Mouse (Mus musculus) heart, adult 9 months (tissue): ENCODE data around the gene Gm42674.
A peak's percentile ranks its signal among the peaks of the same experiment; 100 is the strongest.

Source experiments
- DNase-seq, 2 experiments: peaks; one replicate each; pipeline ENCODE4 v3.0.0; 2022; ENCODE audit warnings: low spot score in 2 of 2

Gm42674 gene

DNA sequence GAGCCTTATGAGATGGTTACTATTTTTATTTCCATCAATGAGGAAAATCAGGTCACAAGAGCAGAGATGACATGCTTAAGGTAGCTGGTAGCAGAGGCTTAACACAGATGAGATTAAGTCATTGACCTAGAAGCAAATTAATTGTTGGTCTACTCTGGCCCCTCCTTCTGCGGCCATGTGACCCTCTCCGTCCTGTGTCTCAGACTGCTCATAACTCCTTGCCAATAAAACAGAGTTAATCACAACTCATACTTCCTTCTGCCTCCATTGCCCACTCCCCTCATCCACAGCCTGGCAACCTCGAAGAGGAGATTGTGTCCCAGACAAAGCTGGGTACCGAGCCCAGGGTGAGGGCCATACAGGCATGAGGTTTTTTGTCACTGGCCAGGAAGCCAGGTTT, 3.5 kb upstream of the Gm42674 start:
- no peak for DNase-seq

DNA sequence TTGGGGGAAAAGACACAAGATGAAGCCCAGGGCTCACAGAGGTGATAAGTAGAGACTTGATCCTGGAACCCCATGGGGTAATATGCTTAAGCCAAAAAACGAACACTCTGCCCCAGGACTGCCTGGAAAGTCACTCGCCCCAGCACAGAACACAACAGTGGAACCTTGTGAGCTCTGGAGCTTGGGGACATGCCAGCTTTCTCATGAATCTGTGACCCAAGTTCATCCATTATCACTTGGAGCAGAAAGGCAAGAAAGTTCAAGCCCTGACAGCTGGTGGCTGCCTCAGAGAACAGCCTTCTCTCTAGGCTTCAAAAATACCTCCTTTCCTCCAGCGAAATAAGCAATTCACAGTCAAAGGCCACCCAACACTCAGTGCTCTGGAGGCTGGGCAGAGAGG, 2.3 kb upstream of the Gm42674 start:
- peak; percentile 56 to 66 for DNase-seq

DNA sequence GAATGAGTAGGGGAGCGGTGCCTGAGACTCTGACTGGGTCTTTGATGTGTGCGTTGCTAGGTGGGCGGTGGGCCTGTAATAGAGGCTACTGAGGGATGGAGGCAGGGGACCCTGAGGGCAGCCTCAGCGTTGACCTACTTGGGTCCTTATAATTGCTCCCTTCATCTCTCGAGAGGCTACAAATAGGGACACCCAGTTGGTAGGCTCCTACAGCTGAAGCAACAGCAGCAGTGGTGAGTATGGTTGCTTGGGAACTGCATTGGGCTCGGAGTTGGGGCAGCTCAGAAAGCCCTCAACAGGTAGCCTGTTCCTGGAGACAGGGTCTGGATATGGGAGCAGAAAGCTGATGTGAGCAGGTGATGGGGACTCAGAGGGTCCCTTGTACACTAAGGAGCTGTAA, 1.7 kb upstream of the Gm42674 start:
- DNase-seq = no peak

DNA sequence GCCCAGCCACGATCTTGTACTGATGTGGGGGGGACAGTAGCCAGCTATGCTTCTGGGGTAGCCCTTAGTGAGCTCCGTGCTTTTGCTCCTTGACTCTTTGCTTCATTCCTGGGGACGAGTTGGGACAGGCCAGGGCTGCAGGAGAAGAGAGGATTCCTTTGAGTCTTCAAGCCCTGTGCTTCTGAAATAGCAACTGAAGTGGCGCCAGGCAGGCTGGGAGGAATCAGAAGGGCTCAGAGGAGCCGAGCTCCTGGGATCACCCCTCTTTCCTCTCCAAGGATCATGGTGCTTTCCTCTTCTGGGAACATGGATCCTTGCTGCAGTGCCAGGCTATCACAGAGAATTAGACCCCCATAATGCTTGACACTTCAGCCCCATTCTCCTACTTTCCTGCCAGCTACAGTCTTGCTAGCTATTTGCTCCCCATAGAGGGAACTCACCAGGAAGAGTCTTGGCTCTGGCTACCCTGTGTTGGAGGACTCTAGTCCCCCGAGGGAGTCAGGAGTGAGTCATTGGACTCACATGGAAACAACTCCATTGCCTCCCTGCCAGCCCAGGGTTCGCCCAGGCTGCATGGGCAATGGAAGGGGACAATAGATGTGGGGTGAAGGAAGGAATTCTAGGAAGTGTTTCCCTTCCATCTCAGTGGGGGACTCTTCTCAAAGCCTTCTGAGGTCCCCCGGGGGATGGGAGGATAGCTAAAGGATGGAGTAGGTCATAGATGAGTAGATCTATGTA, 1.1 kb upstream of the Gm42674 start:
- DNase-seq = peak; percentile 65 to 76

DNA sequence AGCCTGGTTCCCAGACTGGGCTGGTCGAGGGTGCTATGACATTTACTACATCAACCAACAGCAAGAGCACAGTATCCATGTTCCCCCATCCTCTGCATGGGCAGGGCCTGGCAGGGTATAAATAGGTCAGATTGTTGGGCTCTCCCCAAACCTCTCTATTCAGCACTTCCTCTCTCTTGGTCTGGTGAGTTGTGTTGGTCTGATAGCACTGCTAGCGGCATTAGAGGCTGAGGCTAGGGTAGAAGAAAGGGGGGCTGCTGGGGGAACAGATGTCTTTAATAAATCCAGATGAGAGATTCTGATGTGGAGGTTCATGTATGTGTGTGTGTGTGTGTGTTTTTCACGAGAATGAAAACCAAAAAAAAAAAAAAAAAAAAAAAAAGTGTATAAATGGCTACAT, 1.9 kb downstream of the Gm42674 start, which contains the start of gene S100a4:
Gene S100a4 (plus strand): TSS at position 149 of the 400 bp plus-strand sequence.
- DNase-seq = peak in 1 of 2 experiments; percentile 63

DNA sequence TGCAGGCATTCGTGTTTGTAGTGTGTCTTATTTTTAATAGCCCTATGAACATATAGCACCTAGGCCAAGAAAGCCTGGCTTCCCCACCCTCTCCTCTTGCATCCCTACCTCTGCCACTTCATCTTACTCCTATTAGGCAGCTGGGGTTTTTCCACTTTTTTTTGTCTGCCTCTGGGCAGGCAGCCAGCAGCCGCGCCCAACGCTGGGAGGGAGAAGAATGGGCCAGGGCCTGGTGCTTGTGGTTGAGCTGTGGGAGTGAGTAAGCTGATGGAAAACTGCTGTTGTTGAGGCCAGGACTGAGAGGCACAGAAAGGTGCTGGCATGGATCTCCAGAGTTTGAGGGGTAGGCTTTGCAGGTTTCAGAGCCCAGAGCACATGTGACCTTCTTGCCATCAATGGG, 2.7 kb downstream of the Gm42674 start:
- peak; percentile 83 to 89 for DNase-seq

DNA sequence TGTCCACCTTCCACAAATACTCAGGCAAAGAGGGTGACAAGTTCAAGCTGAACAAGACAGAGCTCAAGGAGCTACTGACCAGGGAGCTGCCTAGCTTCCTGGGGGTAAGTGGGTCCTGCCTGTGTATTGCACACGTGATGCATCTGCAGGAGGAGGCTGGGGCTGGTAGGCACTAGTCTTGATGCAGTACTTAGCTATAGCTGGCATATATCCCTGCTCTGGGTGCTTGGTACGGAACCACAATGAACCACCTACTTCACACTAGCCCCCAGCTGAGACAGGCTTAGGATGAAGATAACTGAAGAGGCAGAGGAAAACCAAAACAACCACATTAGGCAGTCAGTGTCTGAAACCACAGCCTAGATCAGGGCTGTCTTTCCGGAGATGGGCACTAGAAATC, 3.3 kb downstream of the Gm42674 start:
- no peak for DNase-seq

DNA sequence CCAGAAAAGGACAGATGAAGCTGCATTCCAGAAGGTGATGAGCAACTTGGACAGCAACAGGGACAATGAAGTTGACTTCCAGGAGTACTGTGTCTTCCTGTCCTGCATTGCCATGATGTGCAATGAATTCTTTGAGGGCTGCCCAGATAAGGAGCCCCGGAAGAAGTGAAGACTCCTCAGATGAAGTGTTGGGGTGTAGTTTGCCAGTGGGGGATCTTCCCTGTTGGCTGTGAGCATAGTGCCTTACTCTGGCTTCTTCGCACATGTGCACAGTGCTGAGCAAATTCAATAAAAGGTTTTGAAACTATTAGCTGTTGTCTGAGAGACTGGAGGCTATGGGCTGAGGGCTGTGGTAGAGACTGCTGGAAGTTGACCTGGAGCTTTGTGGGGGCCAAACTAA, 4.0 kb downstream of the Gm42674 start:
- no peak for DNase-seq

DNA sequence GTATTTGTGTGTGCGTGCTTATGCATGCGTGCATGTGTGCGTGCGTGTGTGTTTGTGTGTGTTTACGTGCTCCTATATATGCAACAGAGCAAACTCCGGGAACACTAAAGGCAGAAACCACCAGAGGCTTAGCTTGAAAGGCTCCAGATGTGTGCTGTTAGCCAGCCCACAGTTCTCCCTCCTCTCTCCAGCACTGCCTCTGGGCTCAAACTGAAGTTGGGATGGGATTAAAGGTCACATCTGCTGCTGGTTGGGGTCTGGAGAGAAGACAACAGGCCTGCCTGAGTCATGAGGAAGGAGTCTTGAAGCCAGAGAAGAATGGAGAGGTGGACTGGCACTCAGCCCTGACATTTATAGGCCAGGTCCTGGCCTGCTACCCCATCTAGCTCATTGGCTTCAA, 4.5 kb downstream of the Gm42674 start:
- DNase-seq = peak; percentile 63 to 72

DNA sequence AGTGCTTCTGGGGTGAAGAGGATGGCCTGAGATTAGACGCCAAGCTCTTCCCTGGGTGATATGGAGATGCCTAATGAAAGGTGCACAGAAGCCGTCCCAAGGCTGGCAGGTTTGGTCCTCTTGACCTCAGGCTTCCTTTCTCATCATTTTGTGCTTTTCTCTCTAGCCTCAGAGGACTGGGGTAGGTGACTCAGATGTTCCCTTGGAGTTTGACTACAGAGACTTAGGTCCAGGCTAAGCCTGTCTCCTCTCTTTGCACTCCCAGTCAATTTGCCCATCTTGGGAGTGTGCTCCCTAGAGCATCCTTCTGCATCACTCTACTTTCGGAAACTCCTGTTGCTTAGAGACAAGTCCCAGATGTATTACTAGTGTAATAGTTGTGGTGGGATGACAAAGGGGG, 5.7 kb downstream of the Gm42674 start:
- DNase-seq = no peak

DNA sequence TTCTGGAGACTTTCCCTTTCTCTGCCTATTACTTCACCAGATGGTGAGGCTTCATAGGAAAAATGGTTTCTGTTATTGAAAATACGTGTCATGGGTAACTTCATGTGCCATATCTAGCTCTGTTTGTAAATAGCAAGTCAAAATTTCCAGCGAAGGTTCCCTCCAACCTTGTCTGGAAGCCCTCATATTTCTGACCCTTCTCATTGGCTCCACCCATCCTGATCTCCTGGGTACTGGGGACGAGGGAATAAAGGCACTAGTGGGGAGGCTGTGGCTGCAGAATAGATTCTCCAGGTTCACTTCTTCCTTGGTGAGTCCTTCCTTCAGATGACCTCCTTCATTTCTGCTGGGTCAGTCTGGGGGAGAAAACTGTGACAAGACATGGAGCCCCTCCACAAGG, 6.5 kb downstream of the Gm42674 start, which contains the start of gene S100a5:
Gene S100a5 (plus strand): TSS at position 301 of the 400 bp plus-strand sequence.
- DNase-seq = no peak

DNA sequence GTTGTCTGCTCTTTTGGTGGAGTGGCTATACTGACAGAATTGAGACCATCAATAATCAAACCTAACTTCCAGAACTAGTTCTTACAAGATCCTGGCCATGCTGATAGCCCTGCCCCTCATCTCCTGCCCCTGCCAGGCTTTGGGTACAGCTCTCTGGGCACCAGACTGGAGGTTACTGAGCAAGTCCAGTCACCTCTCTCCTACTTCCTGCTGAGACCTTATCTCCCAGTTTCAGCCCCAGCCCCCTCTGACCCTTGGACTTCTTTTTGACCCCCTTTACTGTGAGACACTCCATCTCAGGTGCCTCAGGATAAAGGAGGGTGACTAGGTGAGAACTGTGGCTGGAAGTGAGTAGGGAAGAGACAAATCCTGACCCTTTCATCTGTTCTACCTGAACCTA, 7.4 kb downstream of the Gm42674 start:
- no peak for DNase-seq

DNA sequence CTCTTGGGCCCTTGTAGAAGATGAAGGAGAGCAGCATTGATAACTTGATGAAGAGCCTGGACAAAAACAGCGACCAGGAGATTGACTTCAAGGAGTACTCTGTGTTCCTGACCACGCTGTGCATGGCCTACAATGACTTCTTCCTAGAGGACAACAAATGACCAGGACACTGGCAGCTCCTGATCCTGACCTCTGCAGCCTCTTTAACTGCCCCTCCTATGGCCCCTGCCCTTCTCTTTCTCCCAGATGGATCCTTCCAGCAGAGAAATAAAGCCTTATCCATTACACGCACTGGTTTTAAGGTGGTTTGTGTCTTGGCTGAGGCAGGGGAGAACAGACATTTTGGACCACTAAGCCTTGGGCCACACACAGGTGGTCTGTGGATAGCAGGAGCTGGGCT, 9.8 kb downstream of the Gm42674 start:
- DNase-seq = no peak

DNA sequence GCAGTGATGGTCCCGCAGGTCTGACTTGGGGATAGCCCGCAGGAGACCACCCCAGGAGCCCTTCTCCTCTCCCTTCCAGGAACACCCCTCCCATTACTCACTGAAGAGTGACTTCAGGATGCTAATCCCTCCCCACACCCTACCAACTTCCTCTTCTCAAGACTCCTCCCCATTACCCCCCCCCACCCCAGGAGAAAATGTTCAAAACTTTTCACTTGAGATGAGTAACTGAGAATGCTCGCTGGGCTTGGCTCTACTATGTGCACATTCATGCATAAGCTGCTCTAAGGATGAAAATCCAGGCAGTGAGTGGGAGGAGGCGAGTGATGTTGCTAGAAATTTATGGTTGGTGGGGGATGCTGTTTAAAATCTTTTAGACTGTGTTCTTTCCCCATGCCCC, 10.4 kb downstream of the Gm42674 start:
- no peak for DNase-seq

DNA sequence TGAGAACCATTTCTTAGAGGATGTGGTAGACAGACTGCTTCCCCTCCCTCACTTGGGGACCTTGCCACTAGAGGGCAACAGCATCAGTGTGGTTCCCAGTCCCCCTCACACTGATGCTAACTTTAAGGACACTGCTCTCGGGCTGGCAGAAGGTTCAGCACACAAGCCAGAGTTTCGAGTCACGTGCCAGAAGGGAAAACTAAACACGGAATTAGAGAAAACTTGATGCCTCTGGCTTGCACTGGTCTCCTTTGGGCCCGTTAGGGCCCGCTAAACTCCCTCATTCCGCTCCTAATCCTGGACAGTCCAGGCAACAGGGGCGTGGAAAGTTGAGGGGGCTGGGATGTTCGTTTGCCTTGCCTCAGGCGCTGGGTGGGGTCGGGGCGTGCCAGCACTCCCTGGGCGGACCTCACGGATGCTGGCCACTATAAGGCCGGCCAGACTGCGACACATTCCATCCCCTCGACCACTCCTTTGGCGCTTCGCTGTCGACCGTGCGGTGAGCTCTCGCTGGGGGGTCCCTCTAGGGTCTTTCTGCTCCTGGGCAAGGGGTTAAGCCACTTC, 11.1 kb downstream of the Gm42674 start, which contains the start of gene S100a6:
Gene S100a6 (plus strand): TSS at position 155 of the 564 bp plus-strand sequence.
- DNase-seq = peak; percentile 75 to 80

DNA sequence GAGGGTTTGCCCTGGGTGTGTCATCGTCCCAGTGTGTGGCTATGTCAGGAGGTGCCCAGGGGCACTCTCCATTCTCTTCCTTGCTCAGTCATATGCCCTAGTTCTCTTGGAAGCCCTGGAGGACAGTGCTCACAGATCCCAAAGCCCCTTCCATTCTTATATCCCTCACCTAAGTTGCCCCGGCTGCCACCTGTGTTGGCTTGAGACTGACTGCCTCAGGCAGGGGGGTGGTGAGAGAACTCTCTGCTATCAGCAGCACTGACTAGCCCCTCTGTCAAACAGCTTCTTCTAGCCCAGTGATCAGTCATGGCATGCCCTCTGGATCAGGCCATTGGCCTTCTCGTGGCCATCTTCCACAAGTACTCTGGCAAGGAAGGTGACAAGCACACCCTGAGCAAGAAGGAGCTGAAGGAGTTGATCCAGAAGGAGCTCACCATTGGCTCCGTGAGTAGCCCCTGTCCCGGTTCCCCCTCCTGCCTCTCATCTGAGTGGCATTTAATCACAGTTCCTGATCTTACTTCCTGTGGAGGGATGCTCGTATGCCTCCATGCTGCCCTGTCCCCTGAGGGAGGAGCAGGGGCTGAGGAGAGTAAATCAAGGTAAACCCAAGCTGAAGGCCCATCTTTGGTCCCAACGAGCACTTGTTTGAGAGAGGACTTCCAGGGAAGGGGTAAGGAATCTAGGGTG, 11.9 kb downstream of the Gm42674 start:
- DNase-seq = no peak

DNA sequence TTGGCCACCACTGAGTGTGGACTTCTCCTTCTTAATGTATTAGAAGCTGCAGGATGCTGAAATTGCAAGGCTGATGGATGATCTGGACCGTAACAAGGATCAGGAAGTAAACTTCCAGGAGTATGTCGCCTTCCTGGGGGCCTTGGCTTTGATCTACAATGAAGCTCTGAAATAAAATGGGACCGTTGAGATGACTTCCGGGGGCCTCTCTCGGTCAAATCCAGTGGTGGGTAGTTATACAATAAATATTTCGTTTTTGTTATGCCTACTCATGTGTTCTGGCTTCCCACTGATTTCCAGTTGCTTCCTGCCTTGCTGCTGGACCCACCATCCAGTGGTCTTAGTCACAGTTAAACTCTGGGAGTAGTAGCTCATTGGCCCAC, 12.4 kb downstream of the Gm42674 start:
- no peak for DNase-seq

DNA sequence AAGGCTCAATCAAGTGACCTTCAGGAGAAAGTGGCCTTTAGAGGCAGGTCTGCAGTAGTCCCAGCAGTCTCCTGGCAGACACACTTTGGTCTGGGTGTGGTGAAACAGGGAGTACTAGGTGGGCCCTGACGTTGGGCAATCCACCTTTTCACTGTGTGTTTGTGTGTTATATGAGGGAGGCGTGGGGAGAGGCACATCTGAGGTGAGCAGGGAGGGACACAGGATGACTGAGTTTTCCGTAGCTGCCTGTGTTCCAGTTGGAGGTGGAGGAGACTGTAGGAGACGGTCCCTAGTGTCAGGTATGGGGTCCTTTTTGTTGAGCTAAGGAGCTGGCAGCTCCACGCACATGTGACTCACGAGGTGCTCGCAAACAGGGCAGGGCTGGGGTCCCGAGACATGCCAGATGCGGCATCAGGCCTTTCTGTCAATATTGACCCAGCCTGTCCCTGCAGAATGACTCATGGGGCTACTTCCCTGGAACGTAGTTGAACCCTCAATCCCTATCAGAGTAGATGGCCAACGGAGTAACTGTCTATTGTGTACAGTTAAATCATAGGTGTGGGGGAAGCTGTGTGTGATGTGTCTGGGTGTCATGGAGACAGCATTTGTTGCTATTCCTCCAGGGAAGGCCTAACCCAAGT, 13.0 kb downstream of the Gm42674 start:
- DNase-seq = no peak

DNA sequence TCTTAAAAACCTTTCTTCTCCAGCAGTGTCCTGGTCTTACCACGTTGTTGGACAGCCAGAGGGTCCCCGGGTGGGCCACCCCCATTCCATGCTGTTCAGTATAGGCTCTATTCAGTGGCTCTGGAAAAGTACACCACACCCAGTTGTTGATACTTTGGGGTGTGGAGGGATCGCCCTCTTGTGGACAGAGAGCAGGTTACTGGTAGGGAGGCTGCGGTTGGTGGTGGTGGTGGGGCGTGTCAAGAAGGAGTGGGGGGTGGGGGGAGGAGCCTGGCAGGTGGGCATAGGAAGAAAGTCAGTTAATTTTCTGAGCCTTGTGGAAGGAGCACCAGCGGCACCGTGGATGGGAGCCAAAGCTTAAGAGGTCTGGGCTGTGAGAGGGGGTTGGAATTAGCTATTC, 13.7 kb downstream of the Gm42674 start:
- DNase-seq = peak; percentile 81 to 83

DNA sequence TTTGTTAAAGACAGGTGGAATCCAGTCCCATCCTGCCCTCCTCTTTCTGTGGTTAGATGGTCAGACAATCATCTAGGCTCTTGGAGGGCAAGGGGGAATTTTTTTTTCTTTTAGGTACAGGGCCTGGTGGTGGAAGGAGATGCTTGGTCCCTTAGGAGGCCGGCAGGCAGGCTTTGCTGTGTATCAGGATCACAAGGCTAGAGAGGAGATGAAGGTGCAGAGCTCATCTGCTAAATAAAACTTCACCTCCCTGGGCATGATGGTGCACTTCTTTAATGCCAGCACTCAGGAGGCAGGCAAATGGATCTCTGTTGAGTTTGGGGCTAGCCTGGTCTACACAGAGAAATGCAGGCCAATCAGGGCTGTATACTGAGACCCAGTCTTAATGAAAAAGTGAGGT, 14.2 kb downstream of the Gm42674 start:
- DNase-seq = no peak

DNA sequence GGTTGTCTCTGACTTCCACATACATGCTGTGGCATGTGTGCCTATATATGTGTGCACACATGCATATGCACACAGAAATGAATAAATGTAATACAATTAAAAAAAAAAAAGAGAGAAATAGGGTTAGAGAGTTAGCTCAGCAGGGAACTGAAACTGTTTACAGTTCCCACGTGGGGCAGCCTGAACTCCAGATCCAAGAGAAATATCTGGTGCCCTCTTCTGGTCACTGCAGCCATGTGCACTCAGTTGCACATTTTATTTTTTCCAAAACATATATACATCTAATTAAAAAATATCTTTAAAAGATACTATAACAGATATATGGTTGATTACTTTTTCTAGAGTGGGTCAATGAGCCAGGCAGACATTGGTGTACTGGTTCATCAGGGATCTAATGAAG, 15.9 kb downstream of the Gm42674 start:
- DNase-seq = no peak

DNA sequence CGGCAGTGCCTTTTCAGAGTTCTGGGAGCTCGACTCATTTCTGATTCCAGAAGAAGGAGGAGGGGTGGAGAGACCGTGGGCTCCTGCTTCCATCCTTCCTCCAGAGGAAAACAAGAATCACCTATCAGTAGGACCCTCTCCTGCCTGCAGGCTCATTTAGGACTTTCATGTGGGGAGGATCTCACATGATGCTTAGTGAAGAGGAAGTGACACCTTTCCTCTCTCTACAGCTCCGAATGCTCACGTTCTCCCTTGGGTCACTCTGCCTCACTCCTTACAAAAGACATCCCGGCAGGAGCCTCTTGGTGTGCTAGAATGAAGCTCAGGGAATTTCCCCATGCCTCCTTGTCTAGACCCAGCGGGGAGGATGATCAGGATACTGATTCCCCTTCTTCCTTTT, 19.8 kb downstream of the Gm42674 start:
- no peak for DNase-seq
